Mouse (Mus musculus) kidney, adult 2 months (tissue): Measurements from ENCODE around the gene Serpinh1.

ENCODE experiments used
- CTCF ChIP-seq: fragments of 200-500 bp; conservative IDR thresholded peaks from 2 replicates; pipeline ENCODE4 v1.5.1; 2011; ENCODE audit warnings: low read depth, mild to moderate bottlenecking, control low read depth, low read length, moderate library complexity, mixed read lengths; ENCODE audit not compliant: insufficient read depth, insufficient read length
- POLR2A ChIP-seq: fragments of 200-500 bp; IDR thresholded peaks from one replicate; pipeline ENCODE4 v1.6.1; 2011; ENCODE audit warnings: low read depth, low read length, control low read depth

GRCm38 (mm10) chr7:99356244-99356930 is 3.3 kb upstream of the Serpinh1 start:
- TF ChIP-seq POLR2A (no peak), CTCF (no peak)
